ENCODE assay signal across 11 mouse cellular contexts in the genomic region with DNA sequence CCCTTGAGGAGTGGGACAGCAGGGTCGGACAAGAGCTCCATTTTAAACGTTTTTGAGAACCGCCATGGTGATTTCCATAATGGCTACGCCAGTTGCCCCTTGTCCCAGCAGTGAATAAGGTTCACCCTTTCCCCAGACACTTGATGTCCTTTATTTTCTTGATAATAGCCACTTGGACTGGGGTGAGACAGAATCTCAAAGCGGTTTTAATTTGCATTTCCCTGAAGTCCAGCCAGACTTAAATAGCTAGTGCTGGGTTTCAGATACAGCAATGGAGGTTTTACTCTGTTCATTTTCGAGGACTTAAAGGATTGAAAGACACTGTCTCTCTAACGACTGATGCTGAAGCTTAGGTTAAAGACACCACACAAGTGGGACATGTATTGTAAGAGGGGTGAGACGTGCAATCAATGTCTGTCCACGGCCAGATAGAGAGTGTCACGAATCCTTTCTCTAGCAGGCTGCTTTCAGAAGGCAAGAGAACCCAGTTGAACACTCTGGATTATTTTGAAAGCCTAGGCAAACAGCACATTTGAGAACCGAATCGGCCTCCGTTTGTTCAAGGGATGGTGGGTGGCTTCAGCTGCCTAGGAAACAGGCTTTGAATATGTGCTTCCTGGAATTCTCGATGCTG.
DNase-seq lines count a peak whose midpoint lies in the region; ATAC-seq lines count a peak whose summit lies in the region.
"Had no signal": no experiment of that assay in that cellular context is flagged by ENCODE, and none has a peak within 500 bp of the region (broad histone marks: within the 10 kb centered on the region; RNA-seq: fewer than 3 reads in every experiment).

No protein-coding gene starts in this region.

- H3K36me3 ChIP-seq in hindbrain, embryonic 11.5 days (ENCODE audit: control insufficient read depth, insufficient read depth, low read length) = no peaks in the 10 kb centered on the region
- H3K36me3 ChIP-seq in kidney, embryonic 15.5 days = no peaks in the 10 kb centered on the region
- H3K36me3 ChIP-seq: G1E had no signal

- H3K9ac ChIP-seq in hindbrain, embryonic 11.5 days (ENCODE audit: low read depth, low read length) = no peak overlapping the region
- H3K9ac ChIP-seq in kidney, embryonic 15.5 days = no peak overlapping the region

- H3K27ac ChIP-seq in hindbrain, embryonic 11.5 days (ENCODE audit: low read depth, low read length) = peak overlapping the region; percentile 63
- no peak overlapping the region for H3K27ac ChIP-seq in kidney, embryonic 15.5 days

- H3K4me3 ChIP-seq in hindbrain, embryonic 11.5 days (ENCODE audit: low read depth, low read length) = no peak overlapping the region
- H3K4me3 ChIP-seq in kidney, embryonic 15.5 days (replicated peaks) = no peak overlapping the region

- intact Hi-C loops in left cerebral cortex, postnatal 14 days (cut with DNase I) = loop anchor here (5.0 kb wide), 1 partner anchor 105 kb away; no protein-coding TSS in a partner anchor

- H3K4me2 ChIP-seq in hindbrain, embryonic 11.5 days (replicated peaks; ENCODE audit: low read depth, low read length) = 0 out of 2 replicates have a peak overlapping the region, but pooled peaks have one; percentile 11
- H3K4me2 ChIP-seq in kidney, embryonic 15.5 days = no peak overlapping the region
- H3K4me2 ChIP-seq: liver, embryonic 11.5 days had no signal

- no peaks in the 10 kb centered on the region for H3K27me3 ChIP-seq in hindbrain, embryonic 11.5 days (ENCODE audit: control insufficient read depth, insufficient read depth, low read length)
- no peaks in the 10 kb centered on the region for H3K27me3 ChIP-seq in kidney, embryonic 15.5 days

- ATAC-seq in hindbrain, embryonic 11.5 days (ENCODE audit: low FRiP score) = peak; percentile 81
- no peak for ATAC-seq in inflammation-experienced regulatory T-cells, adult 6 months
- no peak for ATAC-seq in kidney, embryonic 15.5 days (replicated peaks; ENCODE audit: low FRiP score)

- peak; percentile 53 for DNase-seq in embryo, embryonic 11 days
- peak; percentile 56 for DNase-seq in hindbrain, embryonic 11.5 days (ENCODE audit: low spot score)
- peak; percentile 77 to 85 for DNase-seq in left cerebral cortex, postnatal 14 days (ENCODE audit: low spot score in 2 of 2)
- peak; percentile 76 for DNase-seq in right cerebral cortex, adult 18-20 months
- DNase-seq in cerebellum, adult 11 months = no peak
- DNase-seq in gastrocnemius, postnatal 10 days = no peak
- DNase-seq: heart, postnatal 4 days had no signal

- peaks cover 3% of the 10 kb centered on the region; the same call in 1 of the 2 replicates for H3K4me1 ChIP-seq in hindbrain, embryonic 11.5 days (replicated peaks; ENCODE audit: control insufficient read depth, insufficient read depth, low read length)
- H3K4me1 ChIP-seq in kidney, embryonic 15.5 days = no peaks in the 10 kb centered on the region

- H3K9me3 ChIP-seq in hindbrain, embryonic 11.5 days (ENCODE audit: control insufficient read depth, low read length) = no peaks in the 10 kb centered on the region
- H3K9me3 ChIP-seq in kidney, embryonic 15.5 days (replicated peaks) = no peaks in the 10 kb centered on the region

- 36% methylated on average over 14 of the region's 14 CpGs for WGBS in hindbrain, embryonic 11.5 days
- 85% methylated on average over 14 of the region's 14 CpGs for WGBS in kidney, embryonic 15.5 days

Comparison
In these comparisons a context has a peak if more than half of its experiments do, and no peak if none do; other contexts are left out.
1. DNase-seq: peak in embryo, embryonic 11 days (single experiment), hindbrain, embryonic 11.5 days (single experiment), left cerebral cortex, postnatal 14 days (2 of 2) and right cerebral cortex, adult 18-20 months (single experiment); none in cerebellum, adult 11 months (single experiment) and gastrocnemius, postnatal 10 days (single experiment).